Mouse (Mus musculus) midbrain, embryonic 10.5 days (tissue): ENCODE data around the gene Rslcan18. TPM values are rescaled to one million over a fixed set of nuclear protein-coding genes. Genes with fewer than 3 reads are reported as not detected.

Experiments used
- DNase-seq: peaks from one replicate; pipeline ENCODE4 v3.0.0-alpha.2; 2017; ENCODE audit warnings: low spot score
- H3K27ac ChIP-seq: fragments of 300-500 bp; sonication (generic); replicated peaks from 2 replicates; pipeline ENCODE4 v1.5.1; 2016; ENCODE audit warnings: mild to moderate bottlenecking
- H3K27me3 ChIP-seq: fragments of 300-500 bp; sonication (generic); 2 replicates; pipeline ENCODE4 v1.6.1; 2016; ENCODE audit warnings: low read depth, mild to moderate bottlenecking; ENCODE audit not compliant: poor library complexity, severe bottlenecking
- H3K36me3 ChIP-seq: fragments of 300-500 bp; sonication (generic); 2 replicates; pipeline ENCODE4 v1.6.1; 2016; ENCODE audit warnings: mild to moderate bottlenecking, moderate library complexity
- H3K4me1 ChIP-seq: fragments of 300-500 bp; sonication (generic); 2 replicates; pipeline ENCODE4 v1.6.1; 2016
- H3K4me3 ChIP-seq: fragments of 300-500 bp; sonication (generic); 2 replicates; pipeline ENCODE4 v1.5.1; 2016; ENCODE audit warnings: mild to moderate bottlenecking, moderate library complexity
- H3K9me3 ChIP-seq: fragments of 300-500 bp; sonication (generic); replicated peaks from 2 replicates; pipeline ENCODE4 v1.6.1; 2016; ENCODE audit warnings: mild to moderate bottlenecking
- WGBS: fragments of 180-500 bp; shearing (Covaris S2); methylation state at CpG from one replicate; pipeline ENCODE4 v1.1.7; 2016; 5-methylcytosine and 5-hydroxymethylcytosine counted together
- polyA plus RNA-seq: library from polyadenylated mRNA; unstranded; fragments of >200 nt; fragmentation: Nextera tagmentation; extraction: Ambion mirVana; gene quantifications from 2 replicates; pipeline ENCODE4 v1.2.1, GENCODE M21; 2016

Gene Rslcan18
- polyA plus RNA-seq, 1 experiment from 2014 or later = 0.15 TPM

- Histone ChIP-seq H3K9me3 (peaks cover 29% of the 10 kb centered on the region; the same call in 1 of the 2 replicates), H3K4me3 (peak overlapping the region; percentile 64), H3K27ac (peak overlapping the region; percentile 89), H3K27me3 (no peaks in the 10 kb centered on the region), H3K36me3 (peaks cover 32% of the 10 kb centered on the region), H3K4me1 (peaks cover 13% of the 10 kb centered on the region)
- under 1% methylated on average over 24 of the region's 24 CpGs for WGBS
- peak; percentile 81 for DNase-seq
Observed at GRCm38 (mm10) chr13:67081142-67081713, 34.8 kb downstream of the Rslcan18 start.

GRCm38 (mm10) chr13:67077244-67077643, 38.8 kb downstream of the Rslcan18 start:
- H3K36me3 ChIP-seq = peaks cover 66% of the 10 kb centered on the region
- no peak overlapping the region for H3K4me3 ChIP-seq
- H3K27me3 ChIP-seq = no peaks in the 10 kb centered on the region
- peaks cover 60% of the 10 kb centered on the region; the same call in 1 of the 2 replicates for H3K9me3 ChIP-seq
- WGBS = 95% methylated on average over 2 of the region's 2 CpGs
- no peak for DNase-seq
- no peak overlapping the region for H3K27ac ChIP-seq
- H3K4me1 ChIP-seq = peaks cover 13% of the 10 kb centered on the region

GRCm38 (mm10) chr13:67072786-67073185, 43.3 kb downstream of the Rslcan18 start:
- Histone ChIP-seq H3K36me3 (peaks cover 94% of the 10 kb centered on the region), H3K9me3 (peaks cover 88% of the 10 kb centered on the region), H3K27me3 (no peaks in the 10 kb centered on the region), H3K27ac (no peak overlapping the region), H3K4me1 (no peaks in the 10 kb centered on the region), H3K4me3 (no peak overlapping the region)
- DNase-seq = no peak
- 92% methylated on average over 2 of the region's 2 CpGs for WGBS

- H3K27ac ChIP-seq = no peak overlapping the region
- H3K4me1 ChIP-seq = peaks cover 2% of the 10 kb centered on the region
- WGBS = 87% methylated on average over 8 of the region's 8 CpGs
- H3K9me3 ChIP-seq = peaks cover 55% of the 10 kb centered on the region
- DNase-seq = no peak
- no peak overlapping the region for H3K4me3 ChIP-seq
- no peaks in the 10 kb centered on the region for H3K27me3 ChIP-seq
- peaks cover 37% of the 10 kb centered on the region for H3K36me3 ChIP-seq
Observed at GRCm38 (mm10) chr13:67065386-67065785, 50.7 kb downstream of the Rslcan18 start.

- Histone ChIP-seq H3K9me3 (peaks cover 38% of the 10 kb centered on the region; the same call in 1 of the 2 replicates), H3K4me1 (peaks cover 7% of the 10 kb centered on the region), H3K27me3 (no peaks in the 10 kb centered on the region), H3K4me3 (no peak overlapping the region), H3K27ac (no peak overlapping the region), H3K36me3 (peaks cover 12% of the 10 kb centered on the region)
- no peak for DNase-seq
- 56% methylated on average over 7 of the region's 7 CpGs for WGBS
Observed at GRCm38 (mm10) chr13:67062427-67062826, 53.6 kb downstream of the Rslcan18 start.

GRCm38 (mm10) chr13:67060786-67061358, 55.2 kb downstream of the Rslcan18 start, which contains the start of gene Zfp712:
TSS of gene Zfp712 (minus strand) at chr13:67061170.
- Histone ChIP-seq H3K9me3 (peaks cover 29% of the 10 kb centered on the region; the same call in 1 of the 2 replicates), H3K27me3 (no peaks in the 10 kb centered on the region), H3K4me1 (peaks cover 7% of the 10 kb centered on the region), H3K4me3 (peak within 1 kb of the TSS; percentile 74), H3K27ac (peak within 1 kb of the TSS; percentile 86), H3K36me3 (peaks cover 8% of the 10 kb centered on the region; the same call in 1 of the 2 replicates)
- peak; percentile 87 for DNase-seq
- under 1% methylated on average over 27 of the region's 27 CpGs for WGBS

- Histone ChIP-seq H3K4me1 (peaks cover 7% of the 10 kb centered on the region), H3K4me3 (peak overlapping the region; percentile 74), H3K36me3 (0 out of 2 replicates have a peak, but pooled peaks cover 6% of the 10 kb centered on the region), H3K9me3 (peaks cover 25% of the 10 kb centered on the region; the same call in 1 of the 2 replicates), H3K27me3 (no peaks in the 10 kb centered on the region), H3K27ac (peak overlapping the region; percentile 86)
- no peak for DNase-seq
- 4% methylated on average over 12 of the region's 12 CpGs for WGBS
Observed at GRCm38 (mm10) chr13:67060161-67060785, 55.8 kb downstream of the Rslcan18 start.

Other genes starting within 250 kb of the Rslcan18 start
- gene Gm10767, start 211.3 kb downstream of the Rslcan18 start, polyA plus RNA-seq = 1.2 and 1.4 TPM in 2 replicates
- gene Zfp712, start 55.1 kb downstream of the Rslcan18 start, polyA plus RNA-seq = 4.0 and 4.3 TPM in 2 replicates
- gene Zfp708, start 18.3 kb downstream of the Rslcan18 start, polyA plus RNA-seq = 5.6 and 7.5 TPM in 2 replicates
- gene Gm28557, start 7.7 kb downstream of the Rslcan18 start, polyA plus RNA-seq = 2.6 and 3.1 TPM in 2 replicates
- gene Zfp759, start 5.4 kb upstream of the Rslcan18 start, polyA plus RNA-seq = 1.5 and 1.8 TPM in 2 replicates
- gene Rsl1, start 56.9 kb upstream of the Rslcan18 start, polyA plus RNA-seq = 6.7 and 6.8 TPM in 2 replicates
- gene Zfp455, start 78.2 kb upstream of the Rslcan18 start, polyA plus RNA-seq = 1.2 and 1.4 TPM in 2 replicates
- gene Zfp458, start 162.2 kb upstream of the Rslcan18 start, polyA plus RNA-seq = 1.3 and 1.7 TPM in 2 replicates
- gene Zfp457, start 190.2 kb upstream of the Rslcan18 start, polyA plus RNA-seq = 0.37 and 0.59 TPM in 2 replicates
- gene Zfp595, start 216.3 kb upstream of the Rslcan18 start, polyA plus RNA-seq = 1.5 and 1.8 TPM in 2 replicates
- not detected in 2 replicates for gene Gm28044, start 244.3 kb upstream of the Rslcan18 start, polyA plus RNA-seq
- gene Zfp953, start 244.3 kb upstream of the Rslcan18 start, polyA plus RNA-seq = 0.97 and 1.0 TPM in 2 replicates